8 mouse cellular contexts compared by ENCODE assay signal in the genomic region with DNA sequence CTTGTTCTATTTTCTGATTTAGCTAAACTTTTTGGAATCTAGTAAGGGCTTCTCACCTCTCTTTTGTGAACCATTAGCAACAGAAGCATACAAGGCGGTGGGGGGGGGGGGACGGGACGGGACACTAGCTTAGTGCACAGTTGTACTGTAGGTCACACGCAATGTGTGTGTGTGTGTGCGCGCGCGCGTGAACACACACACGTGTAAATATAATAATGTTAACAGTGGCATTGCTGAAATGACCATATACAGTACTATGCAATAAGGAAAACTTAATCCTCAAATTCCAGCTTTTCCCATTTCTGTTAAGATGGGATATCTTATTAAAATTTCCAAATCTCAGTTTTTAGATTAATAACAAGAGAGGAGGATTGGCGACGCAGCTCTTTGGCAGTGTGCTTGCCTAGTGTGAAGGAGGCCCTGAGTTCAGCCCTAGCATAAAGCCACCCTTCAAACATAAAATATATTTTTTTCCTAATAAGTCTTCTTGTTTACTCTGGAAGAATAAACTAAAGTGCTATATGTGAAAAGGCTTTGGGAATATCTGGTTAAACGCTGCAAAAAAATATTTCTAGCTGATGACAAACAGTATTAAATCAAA. TPM values are rescaled to one million over a fixed set of nuclear protein-coding genes. Genes with fewer than 3 reads are reported as not detected.
DNase-seq lines count a peak whose midpoint lies in the region; ATAC-seq and TF ChIP-seq lines count a peak whose summit lies in the region.

No protein-coding gene starts in this region.

- H3K36me3 ChIP-seq in heart, embryonic 15.5 days: no peaks in the 10 kb centered on the region
- H3K36me3 ChIP-seq in hindbrain, embryonic 13.5 days: no peaks in the 10 kb centered on the region
- H3K36me3 ChIP-seq in midbrain, embryonic 13.5 days: no peaks in the 10 kb centered on the region

- H3K27me3 ChIP-seq in heart, embryonic 15.5 days: no peaks in the 10 kb centered on the region
- H3K27me3 ChIP-seq in hindbrain, embryonic 13.5 days: no peaks in the 10 kb centered on the region
- no peaks in the 10 kb centered on the region for H3K27me3 ChIP-seq in midbrain, embryonic 13.5 days

- H3K27ac ChIP-seq in heart, embryonic 15.5 days: no peak overlapping the region
- no peak overlapping the region for H3K27ac ChIP-seq in bone marrow, adult 2 months (ENCODE audit: control insufficient read depth, insufficient read depth, low read depth, low read length, poor library complexity)
- no peak overlapping the region for H3K27ac ChIP-seq in hindbrain, embryonic 13.5 days
- H3K27ac ChIP-seq in midbrain, embryonic 13.5 days: no peak overlapping the region

- no peak overlapping the region for H3K9ac ChIP-seq in heart, embryonic 15.5 days
- H3K9ac ChIP-seq in hindbrain, embryonic 13.5 days: 0 out of 2 replicates have a peak overlapping the region, but pooled peaks have one; percentile 19
- H3K9ac ChIP-seq in midbrain, embryonic 13.5 days (replicated peaks): no peak overlapping the region

- H3K4me1 ChIP-seq in heart, embryonic 15.5 days (replicated peaks): 0 out of 2 replicates have a peak, but pooled peaks cover 6% of the 10 kb centered on the region
- H3K4me1 ChIP-seq in bone marrow, adult 2 months (ENCODE audit: control insufficient read depth, insufficient read depth, low read length): no peaks in the 10 kb centered on the region
- H3K4me1 ChIP-seq in hindbrain, embryonic 13.5 days (replicated peaks): peaks cover 5% of the 10 kb centered on the region
- H3K4me1 ChIP-seq in midbrain, embryonic 13.5 days (replicated peaks): peaks cover 12% of the 10 kb centered on the region

- no peak for TF ChIP-seq POLR2A in bone marrow, adult 2 months (IDR thresholded peaks at IDR 0.05; ENCODE audit: borderline replicate concordance, control insufficient read depth, low read depth, low read length)

- WGBS in heart, embryonic 15.5 days: 67% methylated on average over 13 of the region's 13 CpGs
- WGBS in bone marrow, adult 2 months: 74% methylated on average over 13 of the region's 13 CpGs
- 70% methylated on average over 13 of the region's 13 CpGs for WGBS in hindbrain, embryonic 13.5 days
- WGBS in midbrain, embryonic 13.5 days: 72% methylated on average over 13 of the region's 13 CpGs

- no peak for TF ChIP-seq CTCF in bone marrow, adult 2 months (IDR thresholded peaks at IDR 0.05; ENCODE audit: control insufficient read depth, insufficient read depth, low read length)

- no peak for ATAC-seq in heart, embryonic 15.5 days (replicated peaks; ENCODE audit: insufficient number of reproducible peaks, insufficient read depth, low FRiP score, low read depth)
- peak; percentile 81 for ATAC-seq in hindbrain, embryonic 13.5 days (ENCODE audit: low FRiP score)
- ATAC-seq in midbrain, embryonic 13.5 days: peak; percentile 81

- peak overlapping the region; percentile 99 for H3K4me3 ChIP-seq in heart, embryonic 15.5 days
- peak overlapping the region; percentile 83 for H3K4me3 ChIP-seq in bone marrow, adult 2 months (replicated peaks; ENCODE audit: control insufficient read depth, low read depth, low read length)
- H3K4me3 ChIP-seq in hindbrain, embryonic 13.5 days: peak overlapping the region; percentile 74
- H3K4me3 ChIP-seq in midbrain, embryonic 13.5 days (replicated peaks): peak overlapping the region; percentile 83

- H3K4me2 ChIP-seq in heart, embryonic 15.5 days: peak overlapping the region; percentile 69
- peak overlapping the region; percentile 60 for H3K4me2 ChIP-seq in hindbrain, embryonic 13.5 days
- H3K4me2 ChIP-seq in midbrain, embryonic 13.5 days (replicated peaks): peak overlapping the region; percentile 58

- no peaks in the 10 kb centered on the region for H3K9me3 ChIP-seq in heart, embryonic 15.5 days (replicated peaks)
- no peaks in the 10 kb centered on the region for H3K9me3 ChIP-seq in hindbrain, embryonic 13.5 days
- no peaks in the 10 kb centered on the region for H3K9me3 ChIP-seq in midbrain, embryonic 13.5 days

- DNase-seq in heart, adult 18-20 months: no peak
- DNase-seq in adrenal gland, postnatal 10 days: no peak
- DNase-seq in layer of hippocampus, postnatal 10 days (ENCODE audit: low spot score in 2 of 2): no peak
- no peak for DNase-seq in urinary bladder, postnatal 4 days (ENCODE audit: low spot score in 2 of 2)

RNA-seq across cellular contexts. Expression of a gene that starts 0.4 kb away (rescaled TPM):
- 9.0 and 10.9 TPM in 2 replicates for polyA plus RNA-seq in heart, embryonic 15.5 days (2015; fragmentation: Nextera tagmentation; extraction: Ambion mirVana)
- total RNA-seq in heart, adult 18-20 months (2021): 1 to 10 TPM; 9.4 to 9.9 TPM
- polyA plus RNA-seq in bone marrow, adult 2 months (2011; ENCODE audit: insufficient read depth, insufficient read length, low replicate concordance, missing spikeins): 0.36 and 2.6 TPM in 2 replicates
- 8.3 and 8.5 TPM in 2 replicates for polyA plus RNA-seq in hindbrain, embryonic 13.5 days (2015; fragmentation: Nextera tagmentation; extraction: Ambion mirVana)
- 9.5 and 10.2 TPM in 2 replicates for polyA plus RNA-seq in midbrain, embryonic 13.5 days (2015; fragmentation: Nextera tagmentation; extraction: Ambion mirVana)
- 10 to 100 TPM; 12.9 to 15.7 TPM for total RNA-seq in adrenal gland, postnatal 10 days (2021)
- total RNA-seq in layer of hippocampus, postnatal 10 days (2021): 1 to 10 TPM; 4.7 to 6.1 TPM
